Mouse (Mus musculus) kidney, postnatal 25 days (tissue): ENCODE results near the gene Clybl.

Experiments used
- DNase-seq, 2 experiments: peaks; one replicate each; pipeline ENCODE4 v3.0.0; 2021; ENCODE audit warnings: mixed read lengths in 2 of 2

Gene Clybl

DNA sequence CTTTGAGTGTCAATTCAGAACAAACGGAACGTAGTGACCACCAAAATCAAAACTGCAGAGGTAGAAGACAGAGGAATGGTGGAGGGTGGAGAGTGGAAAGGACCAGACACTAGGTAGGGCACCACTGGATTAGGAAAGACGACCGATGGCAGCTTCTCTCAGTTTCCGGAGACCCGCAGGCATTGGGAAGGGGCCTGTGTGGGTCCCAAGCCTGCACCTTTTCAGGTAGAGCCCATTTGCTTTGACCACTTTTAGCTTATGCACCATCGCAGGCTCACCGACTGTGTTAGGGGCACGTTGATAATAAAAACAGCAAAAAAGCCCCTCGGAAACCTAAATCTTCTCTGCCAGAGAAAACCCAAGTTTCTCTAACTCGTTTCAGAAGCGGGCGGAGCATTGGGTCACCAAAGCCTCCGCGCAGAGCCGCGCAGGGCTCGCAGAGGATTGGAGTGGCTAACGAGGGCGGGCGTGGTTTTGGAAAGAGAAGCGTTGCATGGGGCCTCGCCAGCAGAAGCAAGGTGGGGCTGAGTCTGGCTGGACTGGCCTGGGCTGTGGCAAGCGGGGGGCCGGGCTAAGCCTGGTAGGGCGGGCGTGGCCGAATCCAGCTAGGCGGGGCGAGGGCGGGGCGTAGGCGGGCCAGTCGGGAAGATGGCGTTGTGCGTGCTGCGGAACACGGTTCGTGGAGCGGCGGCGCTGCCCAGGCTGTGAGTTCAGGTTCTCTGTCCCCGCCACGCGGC lies at the start of gene Clybl:
TSS of gene Clybl (plus strand) at position 627 of the 737 bp plus-strand sequence.
- DNase-seq = peak; percentile 97

- DNase-seq = no peak
Measured at GRCm38 (mm10) chr14:122136368-122136928, 45.1 kb upstream of the Clybl start.

DNA sequence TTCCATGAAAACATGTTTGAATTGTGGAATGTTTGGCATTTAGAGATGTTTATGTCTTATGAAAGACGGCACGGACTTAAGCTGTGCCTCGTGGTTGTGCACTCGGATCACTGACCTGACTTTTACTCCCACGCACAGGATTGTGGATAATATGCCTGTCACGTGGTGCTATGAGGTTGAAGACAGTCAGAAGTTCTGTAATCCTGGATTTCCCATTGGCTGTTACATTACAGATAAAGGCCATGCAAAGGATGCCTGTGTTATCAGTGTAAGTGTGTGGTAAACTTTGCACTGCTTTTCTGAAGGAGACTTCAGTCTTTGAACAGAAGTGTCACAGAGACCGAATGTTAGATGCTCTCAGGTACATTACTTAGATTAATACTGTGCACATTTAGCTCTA lies 44.3 kb upstream of the Clybl start:
- no peak for DNase-seq

DNA sequence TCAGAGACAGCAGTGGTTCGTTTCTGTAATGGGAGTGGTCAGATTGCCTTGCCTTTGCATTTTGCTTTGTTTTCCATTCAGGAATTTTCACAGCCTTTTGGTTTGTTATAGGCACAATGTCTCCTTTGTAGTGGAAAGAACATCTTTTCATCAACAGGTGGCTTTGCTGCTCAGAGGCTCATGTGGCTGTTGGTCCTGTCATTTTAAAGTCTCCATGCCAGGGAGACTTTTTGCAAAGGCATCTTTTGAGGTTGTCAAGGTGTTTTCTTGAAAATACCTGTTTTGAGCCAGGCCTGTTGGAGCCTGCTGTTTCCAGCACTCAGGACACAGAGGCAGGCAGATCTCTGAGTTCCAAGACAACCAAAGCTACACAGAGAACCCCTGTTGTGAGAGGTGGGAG lies 41.4 kb upstream of the Clybl start:
- DNase-seq = no peak

DNA sequence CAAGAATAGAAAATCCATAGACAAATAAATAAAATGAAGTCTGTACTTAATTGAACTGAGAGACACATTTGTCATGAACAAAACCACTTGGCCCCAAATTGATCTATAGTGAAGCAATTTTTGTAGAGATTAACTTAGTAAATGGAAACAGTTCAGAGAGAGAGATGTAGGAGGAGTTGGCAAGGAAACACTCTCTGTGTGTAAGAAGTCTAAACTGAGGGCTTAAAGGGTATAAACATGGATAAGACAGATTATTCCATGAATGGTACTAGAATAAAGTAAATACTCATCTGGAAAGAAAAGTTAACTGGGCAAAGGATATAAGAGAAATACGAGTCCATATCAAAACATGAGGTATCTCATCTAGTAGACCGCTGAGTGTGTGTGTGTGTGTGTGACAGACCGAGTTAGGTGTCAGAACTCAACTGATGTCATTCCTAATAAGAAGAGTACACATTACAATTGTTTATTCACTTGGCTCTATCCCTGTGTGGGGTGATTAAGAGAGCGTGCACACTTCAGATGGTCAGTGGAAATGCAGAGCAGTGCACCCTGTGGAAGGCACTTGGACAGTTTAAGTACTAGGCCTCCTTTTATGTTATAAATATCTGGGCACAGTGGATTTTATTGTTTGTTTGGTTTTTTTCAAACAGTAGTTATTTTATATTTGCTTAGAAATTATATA lies 37.8 kb upstream of the Clybl start:
- DNase-seq = no peak

GRCm38 (mm10) chr14:122145374-122145773 lies 36.1 kb upstream of the Clybl start:
- DNase-seq = no peak

DNA sequence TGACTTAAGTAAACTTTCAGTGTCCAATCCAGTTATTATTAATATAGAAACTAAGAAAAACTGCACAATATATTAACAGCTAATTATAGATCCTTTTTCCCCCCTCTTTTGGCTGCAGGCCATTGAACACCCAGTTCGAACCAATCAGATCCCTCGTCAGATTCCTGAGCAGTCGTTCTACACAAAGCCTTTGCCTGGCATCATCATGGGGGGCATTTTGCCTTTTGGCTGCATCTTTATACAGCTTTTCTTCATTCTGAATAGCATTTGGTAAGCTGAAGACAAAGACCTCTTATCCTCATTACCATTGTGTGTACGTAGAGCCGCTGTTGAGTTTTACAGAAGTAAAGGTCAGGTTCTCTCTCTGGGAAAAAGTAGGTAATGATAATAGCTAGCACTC lies 30.9 kb upstream of the Clybl start:
- no peak for DNase-seq

DNA sequence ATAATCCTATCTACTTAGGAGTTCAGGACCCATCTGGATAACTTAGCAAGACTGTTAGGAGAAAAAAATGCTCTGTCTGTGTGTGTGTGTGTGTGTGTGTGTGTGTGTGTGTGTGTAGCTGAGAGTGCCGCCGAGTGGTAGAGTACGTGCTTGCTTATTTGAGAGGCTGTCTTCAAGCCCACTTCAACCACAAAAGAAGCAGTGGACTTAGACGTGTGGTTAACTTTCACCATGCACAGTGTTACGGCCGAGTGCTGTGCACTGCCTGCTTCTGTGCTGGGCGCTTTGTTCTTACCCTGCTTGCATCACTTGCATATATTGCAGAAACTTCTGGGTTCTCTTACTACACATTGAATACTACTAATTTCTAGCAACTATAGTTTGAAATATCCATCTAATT lies 23.8 kb upstream of the Clybl start:
- DNase-seq = no peak

- no peak for DNase-seq
Measured at GRCm38 (mm10) chr14:122160916-122161315, 20.6 kb upstream of the Clybl start.

DNA sequence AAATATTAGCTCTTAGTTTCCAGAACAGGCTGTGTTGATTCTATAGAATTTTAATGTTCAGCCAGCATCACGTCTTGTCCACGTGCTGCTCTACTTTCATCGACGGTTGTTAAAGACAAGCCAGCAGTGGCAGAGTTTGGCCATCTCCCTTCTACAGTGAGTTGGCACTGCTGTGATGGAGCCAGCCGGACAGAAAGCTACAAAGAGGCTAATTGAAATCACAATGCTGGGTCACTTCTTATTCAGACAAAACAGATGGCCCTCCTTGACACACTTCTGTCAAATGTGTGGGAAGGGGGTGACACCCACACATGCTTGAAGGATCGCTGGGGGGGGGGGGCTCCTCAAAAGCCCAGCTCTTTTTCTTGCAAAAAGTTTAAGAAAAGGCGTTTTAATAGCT lies 12.6 kb upstream of the Clybl start:
- DNase-seq = no peak

- no peak for DNase-seq
Measured at GRCm38 (mm10) chr14:122170202-122170781, 11.2 kb upstream of the Clybl start.

DNA sequence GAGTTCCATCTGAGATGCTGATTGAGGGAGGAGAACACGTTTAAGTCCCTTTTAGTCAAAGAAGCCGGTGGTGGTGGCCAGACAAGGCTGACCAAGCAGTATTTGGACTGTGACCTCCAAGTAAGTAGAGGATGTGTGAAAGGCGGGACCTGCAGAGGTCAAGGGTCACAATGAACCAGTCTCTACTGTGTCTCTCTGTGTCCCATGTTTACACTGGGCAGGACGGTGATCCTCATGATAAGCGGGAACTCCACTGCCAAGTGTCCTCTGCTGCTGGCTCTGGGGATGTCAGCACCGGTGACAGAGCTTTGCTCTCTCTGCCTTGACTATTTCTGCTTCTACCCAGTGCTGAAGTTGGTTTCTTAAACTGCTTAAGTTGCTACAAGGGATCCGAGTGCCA lies 10.5 kb upstream of the Clybl start:
- peak; percentile 39 to 61 for DNase-seq

GRCm38 (mm10) chr14:122176263-122176798 lies 5.2 kb upstream of the Clybl start:
- no peak for DNase-seq

DNA sequence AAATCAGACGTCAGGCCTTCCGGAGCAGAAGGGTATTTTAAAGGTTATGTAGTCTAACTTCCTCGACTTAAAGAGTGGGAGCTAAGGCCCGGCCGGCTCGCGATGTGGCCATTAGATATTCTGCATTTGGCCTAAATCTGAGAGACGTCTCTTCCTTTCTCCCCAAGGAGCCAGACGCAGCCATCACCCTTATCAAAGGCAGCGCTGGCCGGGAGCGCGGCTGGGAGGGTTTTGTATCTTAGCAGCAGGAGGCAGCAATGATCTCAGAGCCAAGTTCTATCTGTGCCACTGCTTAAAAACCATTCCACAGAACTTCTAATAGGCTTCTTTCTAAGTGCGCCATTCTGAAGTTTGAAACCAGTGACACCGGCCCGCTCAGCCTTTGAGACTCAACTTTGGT lies 2.2 kb upstream of the Clybl start:
- no peak for DNase-seq

GRCm38 (mm10) chr14:122181815-122182157 lies 282 bp downstream of the Clybl start:
- no peak for DNase-seq

GRCm38 (mm10) chr14:122182220-122182619 lies 716 bp downstream of the Clybl start:
- DNase-seq = no peak

DNA sequence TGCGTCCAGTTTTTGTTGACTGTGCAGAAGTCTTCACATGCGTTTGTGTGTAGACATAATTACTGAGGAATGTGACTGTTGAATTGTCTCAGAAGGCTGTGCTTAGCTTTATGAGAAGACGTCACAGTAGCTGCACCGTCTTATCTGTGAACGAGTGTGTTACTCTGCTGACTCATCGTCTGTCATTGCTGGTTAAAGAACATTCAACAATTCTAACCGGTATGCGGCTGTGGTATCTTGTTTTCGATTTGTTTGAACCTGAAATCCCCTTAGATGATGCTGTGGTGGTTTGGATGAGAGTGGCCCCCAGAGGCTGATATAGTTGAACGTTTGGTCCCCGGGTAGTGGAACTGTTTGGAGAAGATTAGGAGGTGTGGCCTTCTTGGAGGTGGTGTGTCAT lies 2.5 kb downstream of the Clybl start:
- no peak for DNase-seq

DNA sequence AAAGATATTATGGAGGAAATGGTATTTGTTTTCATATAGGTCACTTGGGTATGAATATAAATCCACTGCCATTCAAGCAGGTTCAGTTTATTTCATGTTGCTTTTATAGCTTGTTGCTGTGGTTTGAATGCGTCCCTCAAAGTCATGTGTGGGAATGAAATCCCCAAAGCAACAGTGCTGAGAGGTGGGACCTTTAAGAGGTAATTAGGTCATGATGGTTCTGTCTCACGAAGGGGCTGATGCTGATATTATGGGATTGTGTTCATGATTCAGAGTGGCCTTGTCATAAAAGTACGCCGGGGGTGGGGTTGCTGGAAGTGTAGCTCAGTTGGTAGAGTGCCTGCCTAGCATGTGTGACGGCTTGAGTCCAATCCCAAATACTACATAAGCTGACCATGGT lies 6.7 kb downstream of the Clybl start:
- no peak for DNase-seq

DNA sequence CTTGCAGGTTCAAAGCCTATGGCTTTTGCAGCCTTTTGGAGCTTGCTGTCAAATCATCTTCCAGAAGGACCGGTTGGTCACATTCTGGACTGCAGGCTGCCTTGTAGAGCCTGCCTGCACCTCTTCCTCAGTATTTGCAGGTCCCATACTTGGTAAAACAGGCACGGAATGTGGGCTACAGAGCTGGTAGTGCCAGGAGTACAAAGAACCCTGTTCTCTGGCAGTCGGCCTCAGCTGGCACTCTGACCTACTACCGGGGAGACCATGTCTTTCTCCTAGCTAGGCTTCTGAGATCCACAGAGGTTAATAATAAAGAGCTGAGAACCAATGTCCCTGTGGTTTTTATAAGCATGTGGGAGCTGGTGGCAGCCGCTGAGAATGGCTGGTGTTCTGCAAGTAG lies 8.4 kb downstream of the Clybl start:
- DNase-seq = peak; percentile 58 to 73

DNA sequence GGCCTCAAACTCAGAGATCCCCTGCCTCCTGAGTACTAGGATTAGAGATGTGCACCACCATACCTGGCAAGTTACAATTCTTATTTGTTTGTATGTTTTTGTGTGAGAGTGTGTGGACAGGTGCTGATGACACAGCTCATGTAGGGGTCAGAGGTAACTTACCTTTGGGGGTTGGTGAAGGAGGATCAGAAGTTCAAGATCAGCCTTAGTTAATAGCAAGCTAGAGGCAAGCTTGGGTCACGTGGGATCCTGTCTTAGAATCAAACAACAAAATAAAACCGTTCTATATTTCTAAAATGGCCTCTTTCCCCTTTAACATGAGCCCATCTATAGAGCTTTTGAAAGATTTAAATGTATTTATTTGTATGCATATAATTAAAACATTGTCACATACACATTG lies 9.0 kb downstream of the Clybl start:
- DNase-seq = no peak

DNA sequence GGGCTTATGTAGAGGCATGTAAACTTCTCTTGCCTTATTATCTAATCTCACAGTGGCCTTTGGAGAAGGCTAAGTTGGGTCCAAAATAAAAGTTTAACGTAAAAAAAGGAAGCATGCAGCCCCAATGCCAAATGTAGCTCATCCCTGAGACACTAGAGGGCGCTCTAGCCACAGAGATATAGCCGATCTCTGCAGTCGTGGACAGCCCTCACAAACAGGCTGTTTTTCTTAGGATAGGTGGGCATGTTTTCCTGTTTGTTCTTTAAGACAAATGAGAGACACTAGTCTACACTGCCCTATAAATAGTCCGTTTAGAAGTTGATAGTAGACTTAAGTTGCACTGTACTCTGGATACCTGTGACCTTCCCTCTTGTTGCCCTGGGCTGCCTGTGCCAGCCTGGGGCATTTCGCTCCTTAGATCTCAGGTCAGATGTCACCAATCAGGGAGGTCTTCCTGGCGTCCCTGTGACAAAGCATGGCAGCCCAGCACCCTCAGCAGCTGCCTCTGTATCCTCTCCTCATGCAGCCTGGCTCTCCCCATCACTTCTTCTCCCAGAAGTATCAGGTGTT lies 9.5 kb downstream of the Clybl start:
- DNase-seq = peak; percentile 57 to 83

DNA sequence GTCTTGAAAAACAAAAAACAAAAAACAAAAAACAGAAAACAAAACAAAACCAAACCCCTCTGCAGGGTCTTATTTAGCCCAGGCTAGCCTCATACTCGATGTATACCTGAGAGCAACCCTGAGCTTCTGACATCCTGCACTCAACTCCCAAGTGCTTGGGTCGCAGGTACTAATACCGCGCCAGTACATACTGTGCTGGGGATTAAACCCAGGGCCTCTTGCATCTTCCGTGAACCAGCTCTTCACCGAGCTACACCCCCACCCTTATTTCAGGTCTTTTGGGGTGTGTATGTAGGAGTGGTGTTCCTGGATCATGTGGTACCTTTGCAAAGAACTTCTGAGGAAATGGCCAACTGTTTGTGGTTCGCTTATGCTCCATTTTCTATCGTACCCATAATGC lies 13.1 kb downstream of the Clybl start:
- no peak for DNase-seq

GRCm38 (mm10) chr14:122196851-122197250 lies 15.3 kb downstream of the Clybl start:
- DNase-seq = no peak
